Mouse (Mus musculus): Measurements from ENCODE around the gene Tmem184b.

The Tmem184b gene

GRCm38 (mm10) chr15:79400975-79401365 is 2.4 kb downstream of the Tmem184b start:
- in situ Hi-C loops (cut with MboI; ENCODE audit: unreplicated experiment in 2 of 2): no loop called here

- in situ Hi-C loops (cut with MboI; ENCODE audit: unreplicated experiment in 2 of 2): no loop called here
Observed at GRCm38 (mm10) chr15:79400134-79400974, 3.0 kb downstream of the Tmem184b start.

- in situ Hi-C loops (cut with MboI; ENCODE audit: unreplicated experiment in 2 of 2): no loop called here
Observed at GRCm38 (mm10) chr15:79399231-79400052, 3.9 kb downstream of the Tmem184b start.

- in situ Hi-C loops (cut with MboI; ENCODE audit: unreplicated experiment in 2 of 2): no loop called here
Observed at GRCm38 (mm10) chr15:79396736-79397135, 6.6 kb downstream of the Tmem184b start.

GRCm38 (mm10) chr15:79395281-79395680 is 8.1 kb downstream of the Tmem184b start:
- in situ Hi-C loops (cut with MboI; ENCODE audit: unreplicated experiment in 2 of 2): no loop called here

- in situ Hi-C loops (cut with MboI; ENCODE audit: unreplicated experiment in 2 of 2): no loop called here
Observed at GRCm38 (mm10) chr15:79394842-79395241, 8.5 kb downstream of the Tmem184b start.

GRCm38 (mm10) chr15:79393101-79393500 is 10.3 kb downstream of the Tmem184b start:
- in situ Hi-C loops (cut with MboI; ENCODE audit: unreplicated experiment in 2 of 2): no loop called here

- in situ Hi-C loops (cut with MboI; ENCODE audit: unreplicated experiment in 2 of 2): no loop called here
Observed at GRCm38 (mm10) chr15:79392527-79392926, 10.8 kb downstream of the Tmem184b start.

- in situ Hi-C loops (cut with MboI; ENCODE audit: unreplicated experiment in 2 of 2): no loop called here
Observed at GRCm38 (mm10) chr15:79391447-79392093, 11.8 kb downstream of the Tmem184b start.

GRCm38 (mm10) chr15:79390434-79390833 is 12.9 kb downstream of the Tmem184b start:
- in situ Hi-C loops (cut with MboI; ENCODE audit: unreplicated experiment in 2 of 2): no loop called here

GRCm38 (mm10) chr15:79388171-79388570 is 15.2 kb downstream of the Tmem184b start:
- in situ Hi-C loops (cut with MboI; ENCODE audit: unreplicated experiment in 2 of 2): no loop called here

GRCm38 (mm10) chr15:79387611-79388010 is 15.8 kb downstream of the Tmem184b start:
- in situ Hi-C loops (cut with MboI; ENCODE audit: unreplicated experiment in 2 of 2): no loop called here

- in situ Hi-C loops (cut with MboI; ENCODE audit: unreplicated experiment in 2 of 2): no loop called here
Observed at GRCm38 (mm10) chr15:79387081-79387480, 16.3 kb downstream of the Tmem184b start.

GRCm38 (mm10) chr15:79381644-79382043 is 21.7 kb downstream of the Tmem184b start:
- in situ Hi-C loops (cut with MboI; ENCODE audit: unreplicated experiment in 2 of 2): loop anchor here in 1 of 2 experiments (5.0 kb wide), 3 partner anchors 86 to 149 kb away; no protein-coding TSS in a partner anchor

GRCm38 (mm10) chr15:79380468-79381444 is 22.6 kb downstream of the Tmem184b start:
- in situ Hi-C loops (cut with MboI; ENCODE audit: unreplicated experiment in 2 of 2): loop anchor here in 1 of 2 experiments (5.0 kb wide), 3 partner anchors 87 to 148 kb away; no protein-coding TSS in a partner anchor

GRCm38 (mm10) chr15:79379658-79380057 is 23.7 kb downstream of the Tmem184b start:
- in situ Hi-C loops (cut with MboI; ENCODE audit: unreplicated experiment in 2 of 2): loop anchor here (5.0 to 10.0 kb wide), 6 partner anchors 85 to 147 kb away; partner anchors contain the start of gene Baiap2l2 (in 1 of the 2)

- in situ Hi-C loops (cut with MboI; ENCODE audit: unreplicated experiment in 2 of 2): loop anchor here in 1 of 2 experiments (5.0 to 10.0 kb wide), 3 partner anchors 86 to 114 kb away; partner anchors contain the start of gene Baiap2l2
Observed at GRCm38 (mm10) chr15:79378608-79379007, 24.8 kb downstream of the Tmem184b start.

- in situ Hi-C loops (cut with MboI; ENCODE audit: unreplicated experiment in 2 of 2): loop anchor here in 1 of 2 experiments (5.0 to 10.0 kb wide), 3 partner anchors 87 to 113 kb away; partner anchors contain the start of gene Baiap2l2
Observed at GRCm38 (mm10) chr15:79377681-79378080, 25.7 kb downstream of the Tmem184b start.

GRCm38 (mm10) chr15:79374760-79375159 is 28.6 kb downstream of the Tmem184b start:
- in situ Hi-C loops (cut with MboI; ENCODE audit: unreplicated experiment in 2 of 2): loop anchor here in 1 of 2 experiments (5.0 to 10.0 kb wide), 4 partner anchors 57 to 110 kb away; partner anchors contain the start of gene Baiap2l2
